Mouse (Mus musculus) G1E (cell line): ENCODE results near the gene N4bp3. TPM values are rescaled to one million over a fixed set of nuclear protein-coding genes. Genes with fewer than 3 reads are reported as not detected.
"Not testable (repeated sequence)": the region's sequence is repeated elsewhere in the genome, so short reads cannot be mapped to it uniquely, and the experiment has no call there.

ENCODE experiments used
- ATAC-seq: 2 replicates; pipeline ENCODE4 v1.8.0; 2016; ENCODE audit warnings: mild to moderate bottlenecking; ENCODE audit not compliant: insufficient number of reproducible peaks, poor library complexity, low FRiP score, severe bottlenecking; ENCODE audit errors: extremely low read depth
- DNase-seq: peaks from one replicate; pipeline ENCODE4 v3.0.0; 2012; ENCODE audit warnings: low spot score
- H3K27me3 ChIP-seq: 2 replicates; pipeline ENCODE4 v1.6.1; 2012; ENCODE audit warnings: mild to moderate bottlenecking, low read length, inconsistent platforms; ENCODE audit not compliant: insufficient read depth
- H3K36me3 ChIP-seq: replicated peaks from 2 replicates; pipeline ENCODE3; 2012; ENCODE audit warnings: mild to moderate bottlenecking, inconsistent platforms
- H3K4me1 ChIP-seq: 2 replicates; pipeline ENCODE4 v1.6.1; 2012; ENCODE audit warnings: low read depth, low read length, inconsistent platforms, mixed read lengths; ENCODE audit not compliant: insufficient read depth
- H3K4me3 ChIP-seq: 2 replicates; pipeline ENCODE4 v1.5.1; 2012; ENCODE audit warnings: low read depth, mild to moderate bottlenecking, inconsistent platforms, low read length, moderate library complexity, mixed read lengths
- H3K9me3 ChIP-seq: replicated peaks from 2 replicates; pipeline ENCODE4 v1.6.1; 2012; ENCODE audit warnings: inconsistent platforms
- CTCF ChIP-seq: IDR thresholded peaks from 2 replicates; pipeline ENCODE4 v1.5.1; 2012; ENCODE audit warnings: low read depth, low read length, inconsistent platforms, mixed read lengths
- GATA1 ChIP-seq: IDR thresholded peaks from 2 replicates; pipeline ENCODE4 v1.6.1; 2012; ENCODE audit warnings: borderline replicate concordance, low read length, inconsistent platforms, mixed read lengths
- GATA2 ChIP-seq: IDR thresholded peaks from 2 replicates; pipeline ENCODE4 v1.6.1; 2012; ENCODE audit warnings: low read depth, low read length, inconsistent platforms, borderline replicate concordance
- POLR2AphosphoS5 ChIP-seq: IDR thresholded peaks from 2 replicates; pipeline ENCODE4 v1.6.1; 2012; ENCODE audit warnings: low read depth, low read length, inconsistent platforms; ENCODE audit not compliant: insufficient replicate concordance
- TAL1 ChIP-seq: conservative IDR thresholded peaks from 2 replicates; pipeline ENCODE4 v1.6.1; 2012; ENCODE audit warnings: low read depth, low read length, inconsistent platforms, mixed read lengths
- polyA plus RNA-seq: library from polyadenylated mRNA; stranded (reverse); fragments of >175 nt; gene quantifications from 2 replicates; pipeline ENCODE4 v1.2.3, GENCODE M21; 2012
- total RNA-seq, 2 experiments: library from RNA; stranded (forward) in 1 of 2; stranded (reverse) in 1 of 2; fragments of 200-1000 nt in 1 of 2; fragments of >200 nt in 1 of 2; fragmentation: Nextera tagmentation in 1 of 2; gene quantifications; 2 replicates each; pipeline ENCODE4 v1.2.3; 2014 to 2017

Gene N4bp3
- total and polyA plus RNA-seq, 3 experiments, result 0.05 to 0.13 TPM; not detected in 1

GRCm38 (mm10) chr11:51633721-51634120 is 16.9 kb downstream of the N4bp3 start:
- H3K27me3 ChIP-seq, result no peaks in the 10 kb centered on the region
- no peaks in the 10 kb centered on the region for H3K9me3 ChIP-seq
- H3K36me3 ChIP-seq, result peaks cover 57% of the 10 kb centered on the region
- peaks cover 62% of the 10 kb centered on the region for H3K4me1 ChIP-seq
- ATAC-seq, result no peak
- TF ChIP-seq CTCF, result no peak
- no peak for TF ChIP-seq GATA1
- no peak for TF ChIP-seq TAL1
- no peak for TF ChIP-seq GATA2
- TF ChIP-seq POLR2AphosphoS5, result no peak
- no peak for DNase-seq
- H3K4me3 ChIP-seq, result no peak overlapping the region

GRCm38 (mm10) chr11:51633200-51633599 is 17.4 kb downstream of the N4bp3 start:
- H3K9me3 ChIP-seq, DNase-seq, H3K4me3 ChIP-seq, H3K27me3 ChIP-seq, ATAC-seq: not testable (repeated sequence)
- Histone ChIP-seq H3K36me3 (peaks cover 61% of the 10 kb centered on the region), H3K4me1 (peaks cover 61% of the 10 kb centered on the region)

- no peaks in the 10 kb centered on the region for H3K27me3 ChIP-seq
- H3K36me3 ChIP-seq, result peaks cover 70% of the 10 kb centered on the region
- ATAC-seq (no peak), DNase-seq (no peak)
- TF ChIP-seq TAL1 (no peak), GATA1 (no peak), GATA2 (no peak), CTCF (no peak), POLR2AphosphoS5 (no peak)
- no peaks in the 10 kb centered on the region for H3K9me3 ChIP-seq
- no peak overlapping the region for H3K4me3 ChIP-seq
- H3K4me1 ChIP-seq, result peaks cover 59% of the 10 kb centered on the region
These were observed 18.4 kb downstream of the N4bp3 start for GRCm38 (mm10) chr11:51632130-51632753.

- no peaks in the 10 kb centered on the region for H3K9me3 ChIP-seq
- DNase-seq, result no peak
- no peak for TF ChIP-seq GATA1
- no peak for TF ChIP-seq CTCF
- TF ChIP-seq GATA2, result no peak
- no peak for TF ChIP-seq TAL1
- TF ChIP-seq POLR2AphosphoS5, result no peak
- peaks cover 94% of the 10 kb centered on the region for H3K36me3 ChIP-seq
- peaks cover 64% of the 10 kb centered on the region for H3K4me1 ChIP-seq
- no peak overlapping the region for H3K4me3 ChIP-seq
- no peak for ATAC-seq
- H3K27me3 ChIP-seq, result no peaks in the 10 kb centered on the region
These were observed 20.9 kb downstream of the N4bp3 start for GRCm38 (mm10) chr11:51629651-51630314.

- no peaks in the 10 kb centered on the region for H3K27me3 ChIP-seq
- no peak for ATAC-seq
- H3K9me3 ChIP-seq, result no peaks in the 10 kb centered on the region
- TF ChIP-seq TAL1, result no peak
- no peak for TF ChIP-seq POLR2AphosphoS5
- TF ChIP-seq CTCF, result no peak
- no peak for TF ChIP-seq GATA2
- TF ChIP-seq GATA1, result no peak
- DNase-seq, result no peak
- H3K4me1 ChIP-seq, result peaks cover 70% of the 10 kb centered on the region
- peaks cover 96% of the 10 kb centered on the region for H3K36me3 ChIP-seq
- H3K4me3 ChIP-seq, result no peak overlapping the region
These were observed 22.7 kb downstream of the N4bp3 start for GRCm38 (mm10) chr11:51627907-51628306.

- TF ChIP-seq POLR2AphosphoS5 (no peak; the same call in 1 of the 2 replicates), TAL1 (no peak), GATA1 (no peak), CTCF (no peak), GATA2 (no peak)
- Histone ChIP-seq H3K4me3 (no peak overlapping the region), H3K9me3 (no peaks in the 10 kb centered on the region), H3K36me3 (peaks cover 98% of the 10 kb centered on the region), H3K27me3 (no peaks in the 10 kb centered on the region), H3K4me1 (peaks cover 71% of the 10 kb centered on the region)
- no peak for DNase-seq
- no peak for ATAC-seq
These were observed 23.2 kb downstream of the N4bp3 start for GRCm38 (mm10) chr11:51627425-51627824.
